10 mouse cellular contexts compared by ENCODE assay signal in genomic region chr5:148741267-148742004, GRCm38 (mm10).
DNase-seq lines count a peak whose midpoint lies in the region; ATAC-seq lines count a peak whose summit lies in the region.
"Had no signal": no experiment of that assay in that cellular context is flagged by ENCODE, and none has a peak within 500 bp of the region (broad histone marks: within the 10 kb centered on the region; RNA-seq: fewer than 3 reads in every experiment).

No protein-coding gene starts in this region.

- ATAC-seq in heart, embryonic 12.5 days (ENCODE audit: insufficient number of reproducible peaks, low FRiP score): no peak
- ATAC-seq in liver, embryonic 11.5 days (replicated peaks; ENCODE audit: low FRiP score): no peak
- ATAC-seq in megakaryocyte progenitor cell, adult 5-6 weeks (replicated peaks; ENCODE audit: poor library complexity): peak; percentile 33
- no peak for ATAC-seq in hindbrain, embryonic 16.5 days

- no peaks in the 10 kb centered on the region for H3K27me3 ChIP-seq in heart, embryonic 12.5 days (replicated peaks)
- no peaks in the 10 kb centered on the region for H3K27me3 ChIP-seq in liver, embryonic 11.5 days (replicated peaks; ENCODE audit: control insufficient read depth, insufficient read depth, low read length)
- no peaks in the 10 kb centered on the region for H3K27me3 ChIP-seq in hindbrain, embryonic 16.5 days (replicated peaks; ENCODE audit: control insufficient read depth, insufficient read depth, low read length)
- H3K27me3 ChIP-seq: embryonic facial prominence, embryonic 15.5 days; midbrain, embryonic 12.5 days had no signal

- H3K4me3 ChIP-seq in heart, embryonic 12.5 days: no peak overlapping the region
- no peak overlapping the region for H3K4me3 ChIP-seq in liver, embryonic 11.5 days (ENCODE audit: low read depth, low read length)
- no peak overlapping the region for H3K4me3 ChIP-seq in hindbrain, embryonic 16.5 days (ENCODE audit: low read length)
- H3K4me3 ChIP-seq: embryonic facial prominence, embryonic 15.5 days; midbrain, embryonic 12.5 days had no signal

- peak; percentile 28 for DNase-seq in heart, adult 8-10 months (ENCODE audit: low spot score)
- DNase-seq in ES-CJ7 (ENCODE audit: low read depth, low spot score): peak; percentile 69
- no peak for DNase-seq in liver, embryonic 11.5 days (ENCODE audit: low spot score)
- DNase-seq in cerebellum, adult 11 months: no peak
- no peak for DNase-seq in cerebellum, postnatal 4 days (ENCODE audit: low spot score in 2 of 2)

- H3K9me3 ChIP-seq in heart, embryonic 12.5 days (replicated peaks): peaks cover 7% of the 10 kb centered on the region
- no peaks in the 10 kb centered on the region; the same call in 1 of the 2 replicates for H3K9me3 ChIP-seq in liver, embryonic 11.5 days (ENCODE audit: control insufficient read depth, low read length)
- H3K9me3 ChIP-seq in hindbrain, embryonic 16.5 days (ENCODE audit: control insufficient read depth, low read length): no peaks in the 10 kb centered on the region
- H3K9me3 ChIP-seq: embryonic facial prominence, embryonic 15.5 days; midbrain, embryonic 12.5 days had no signal

- no peak overlapping the region for H3K4me2 ChIP-seq in heart, embryonic 12.5 days
- H3K4me2 ChIP-seq in liver, embryonic 11.5 days: no peak overlapping the region
- H3K4me2 ChIP-seq in hindbrain, embryonic 16.5 days (ENCODE audit: low read length): no peak overlapping the region
- H3K4me2 ChIP-seq: embryonic facial prominence, embryonic 15.5 days; midbrain, embryonic 12.5 days had no signal

- no peak overlapping the region for H3K27ac ChIP-seq in heart, embryonic 12.5 days (ENCODE audit: poor library complexity, severe bottlenecking)
- peak overlapping the region; percentile 28; the same call in 1 of the 2 replicates for H3K27ac ChIP-seq in liver, embryonic 11.5 days (ENCODE audit: low read depth, low read length)
- no peak overlapping the region for H3K27ac ChIP-seq in hindbrain, embryonic 16.5 days (ENCODE audit: low read depth, low read length)
- H3K27ac ChIP-seq: embryonic facial prominence, embryonic 15.5 days; midbrain, embryonic 12.5 days had no signal

- no peaks in the 10 kb centered on the region for H3K36me3 ChIP-seq in heart, embryonic 12.5 days
- H3K36me3 ChIP-seq in liver, embryonic 11.5 days (ENCODE audit: control insufficient read depth, insufficient read depth, low read length): no peaks in the 10 kb centered on the region
- no peaks in the 10 kb centered on the region for H3K36me3 ChIP-seq in hindbrain, embryonic 16.5 days (ENCODE audit: control insufficient read depth, insufficient read depth, low read length)
- H3K36me3 ChIP-seq: embryonic facial prominence, embryonic 15.5 days; midbrain, embryonic 12.5 days had no signal

- H3K4me1 ChIP-seq in heart, embryonic 12.5 days (replicated peaks): peaks cover 17% of the 10 kb centered on the region
- peaks cover 12% of the 10 kb centered on the region for H3K4me1 ChIP-seq in liver, embryonic 11.5 days (replicated peaks; ENCODE audit: control insufficient read depth, insufficient read depth, low read length)
- peaks cover 2% of the 10 kb centered on the region; the same call in 1 of the 2 replicates for H3K4me1 ChIP-seq in hindbrain, embryonic 16.5 days (ENCODE audit: control insufficient read depth, insufficient read depth, low read depth, low read length)
- H3K4me1 ChIP-seq: embryonic facial prominence, embryonic 15.5 days; midbrain, embryonic 12.5 days had no signal

- no peak overlapping the region for H3K9ac ChIP-seq in heart, embryonic 12.5 days
- H3K9ac ChIP-seq in liver, embryonic 11.5 days (ENCODE audit: low read depth, low read length): no peak overlapping the region
- no peak overlapping the region for H3K9ac ChIP-seq in hindbrain, embryonic 16.5 days (ENCODE audit: low read depth, low read length)
- H3K9ac ChIP-seq: embryonic facial prominence, embryonic 15.5 days; midbrain, embryonic 12.5 days had no signal

- WGBS in heart, embryonic 12.5 days: 89% methylated on average over 19 of the region's 19 CpGs
- 83% methylated on average over 19 of the region's 19 CpGs for WGBS in liver, embryonic 11.5 days
- WGBS in hindbrain, embryonic 16.5 days: 84% methylated on average over 19 of the region's 19 CpGs

Comparison
In these comparisons a context has a peak if more than half of its experiments do, and no peak if none do; other contexts are left out.
1. DNase-seq: peak in heart, adult 8-10 months (single experiment) and ES-CJ7 (single experiment); none in liver, embryonic 11.5 days (single experiment), cerebellum, adult 11 months (single experiment) and cerebellum, postnatal 4 days (0 of 2).